Mouse (Mus musculus) MEL (cell line): ENCODE data around the gene Diras1. TPM values are rescaled to one million over a fixed set of nuclear protein-coding genes. Genes with fewer than 3 reads are reported as not detected.

Experiments
- DNase-seq: peaks from one replicate; pipeline ENCODE4 v3.0.0; 2011; ENCODE audit warnings: low read depth, low spot score
- H3K27ac ChIP-seq: 2 replicates; pipeline ENCODE4 v1.5.1; 2012; ENCODE audit warnings: low read depth, mild to moderate bottlenecking, control low read depth, low read length, moderate library complexity; ENCODE audit not compliant: control insufficient read depth
- H3K27me3 ChIP-seq, 2 experiments: fragments of 150-350 bp in 1 of 2; sonication (generic) in 1 of 2; 2 replicates each; pipeline ENCODE4 v1.6.1; 2012; ENCODE audit warnings: low read length in 2 of 2, mild to moderate bottlenecking in 2 of 2, improper control_type of control experiment in 1 of 2, moderate library complexity in 1 of 2; ENCODE audit not compliant: insufficient read depth in 2 of 2, control insufficient read depth in 1 of 2
- H3K36me3 ChIP-seq, 2 experiments: 2 replicates each; pipeline ENCODE4 v1.6.1; 2012 to 2014; ENCODE audit warnings: low read length in 2 of 2, improper control_type of control experiment in 1 of 2, inconsistent platforms in 1 of 2, mild to moderate bottlenecking in 1 of 2; ENCODE audit not compliant: insufficient read depth in 2 of 2, control insufficient read depth in 1 of 2
- H3K4me1 ChIP-seq, 2 experiments: fragments of 150-350 bp in 1 of 2; sonication (generic) in 1 of 2; 2 replicates each; pipeline ENCODE4 v1.6.1; 2012; ENCODE audit warnings: low read length in 2 of 2, improper control_type of control experiment in 1 of 2, mild to moderate bottlenecking in 1 of 2; ENCODE audit not compliant: insufficient read depth in 2 of 2, control insufficient read depth in 1 of 2
- H3K4me3 ChIP-seq, 2 experiments: fragments of 150-350 bp in 1 of 2; sonication (generic) in 1 of 2; 2 replicates each; pipeline ENCODE4 v1.5.1; 2012; ENCODE audit warnings: low read depth in 2 of 2, low read length in 2 of 2, mild to moderate bottlenecking in 2 of 2, moderate library complexity in 2 of 2, control low read depth in 1 of 2, improper control_type of control experiment in 1 of 2; ENCODE audit not compliant: control insufficient read depth in 1 of 2, insufficient read depth in 1 of 2
- H3K79me2 ChIP-seq: 2 replicates; pipeline ENCODE4 v1.6.1; 2012; ENCODE audit warnings: mild to moderate bottlenecking, low read length, moderate library complexity; ENCODE audit not compliant: control insufficient read depth, poor library complexity, insufficient read depth
- H3K9ac ChIP-seq: 2 replicates; pipeline ENCODE4 v1.6.1; 2012; ENCODE audit warnings: low read depth, mild to moderate bottlenecking, control low read depth, low read length, moderate library complexity; ENCODE audit not compliant: control insufficient read depth, poor library complexity, severe bottlenecking
- H3K9me3 ChIP-seq: fragments of 150-350 bp; sonication (generic); replicated peaks from 2 replicates; pipeline ENCODE4 v1.6.1; 2012; ENCODE audit warnings: mild to moderate bottlenecking, low read length, improper control_type of control experiment, moderate library complexity; ENCODE audit not compliant: insufficient read depth
- BHLHE40 ChIP-seq: IDR thresholded peaks from 2 replicates; pipeline ENCODE4 v1.6.1; 2012; ENCODE audit warnings: low read depth, mild to moderate bottlenecking, inconsistent platforms, low read length, improper control_type of control experiment, borderline replicate concordance
- CHD1 ChIP-seq: IDR thresholded peaks from 2 replicates; pipeline ENCODE4 v1.6.1; 2012; ENCODE audit warnings: low read depth, mild to moderate bottlenecking, inconsistent platforms, low read length, improper control_type of control experiment
- CTCF ChIP-seq, 3 experiments: IDR thresholded peaks in 2 of 3; conservative IDR thresholded peaks in 1 of 3; 2 replicates each; pipeline ENCODE4 v1.5.1; 2011 to 2012; ENCODE audit warnings: low read length in 3 of 3, low read depth in 2 of 3, mild to moderate bottlenecking in 2 of 3, improper control_type of control experiment in 1 of 3, inconsistent platforms in 1 of 3, mixed read lengths in 1 of 3, moderate library complexity in 1 of 3; ENCODE audit not compliant: control insufficient read depth in 1 of 3, insufficient read depth in 1 of 3, poor library complexity in 1 of 3, severe bottlenecking in 1 of 3
- E2F4 ChIP-seq: IDR thresholded peaks from 2 replicates; pipeline ENCODE4 v1.6.1; 2011; ENCODE audit warnings: low read depth, low read length, improper control_type of control experiment, borderline replicate concordance
- ETS1 ChIP-seq: IDR thresholded peaks from 2 replicates; pipeline ENCODE4 v1.6.1; 2012; ENCODE audit warnings: low read depth, mild to moderate bottlenecking, inconsistent platforms, low read length, improper control_type of control experiment, moderate library complexity
- GABPA ChIP-seq: IDR thresholded peaks from 2 replicates; pipeline ENCODE4 v1.6.1; 2012; ENCODE audit warnings: low read depth, mild to moderate bottlenecking, inconsistent platforms, low read length, improper control_type of control experiment, moderate library complexity
- GATA1 ChIP-seq: IDR thresholded peaks from 2 replicates; pipeline ENCODE4 v1.6.1; 2011; ENCODE audit warnings: low read depth, low read length, improper control_type of control experiment
- HCFC1 ChIP-seq: IDR thresholded peaks from 2 replicates; pipeline ENCODE4 v1.6.1; 2012; ENCODE audit warnings: low read depth, mild to moderate bottlenecking, inconsistent platforms, low read length, improper control_type of control experiment, moderate library complexity
- MAFK ChIP-seq: IDR thresholded peaks from 2 replicates; pipeline ENCODE4 v1.6.1; 2011; ENCODE audit warnings: low read depth, mild to moderate bottlenecking, low read length, improper control_type of control experiment, borderline replicate concordance
- MAX ChIP-seq: IDR thresholded peaks from 2 replicates; pipeline ENCODE4 v1.6.1; 2011; ENCODE audit warnings: low read length, improper control_type of control experiment
- MAZ ChIP-seq: IDR thresholded peaks from 2 replicates; pipeline ENCODE4 v1.6.1; 2012; ENCODE audit warnings: low read depth, mild to moderate bottlenecking, inconsistent platforms, low read length, improper control_type of control experiment
- MXI1 ChIP-seq: IDR thresholded peaks from 2 replicates; pipeline ENCODE4 v1.6.1; 2011; ENCODE audit warnings: mild to moderate bottlenecking, low read depth, low read length, improper control_type of control experiment
- MYC ChIP-seq: IDR thresholded peaks from 2 replicates; pipeline ENCODE4 v1.6.1; 2011; ENCODE audit warnings: low read depth, mild to moderate bottlenecking, low read length, improper control_type of control experiment, moderate library complexity
- NELFE ChIP-seq: IDR thresholded peaks from 2 replicates; pipeline ENCODE4 v1.6.1; 2011; ENCODE audit warnings: low read depth, low read length, improper control_type of control experiment
- NRF1 ChIP-seq: IDR thresholded peaks from 2 replicates; pipeline ENCODE4 v1.6.1; 2014; ENCODE audit warnings: low read depth, mild to moderate bottlenecking, inconsistent platforms, low read length, improper control_type of control experiment, moderate library complexity; ENCODE audit not compliant: poor library complexity, insufficient read depth, severe bottlenecking
- POLR2A ChIP-seq, 2 experiments: IDR thresholded peaks; 2 replicates each; pipeline ENCODE4 v1.6.1; 2011 to 2012; ENCODE audit warnings: low read length in 2 of 2, mild to moderate bottlenecking in 2 of 2, control low read depth in 1 of 2, improper control_type of control experiment in 1 of 2, low read depth in 1 of 2, moderate library complexity in 1 of 2; ENCODE audit not compliant: control insufficient read depth in 1 of 2, insufficient read depth in 1 of 2, poor library complexity in 1 of 2
- POLR2AphosphoS2 ChIP-seq: IDR thresholded peaks from 2 replicates; pipeline ENCODE4 v1.6.1; 2011; ENCODE audit warnings: low read length, improper control_type of control experiment
- RAD21 ChIP-seq: IDR thresholded peaks from 2 replicates; pipeline ENCODE4 v1.6.1; 2011; ENCODE audit warnings: mild to moderate bottlenecking, low read depth, low read length, improper control_type of control experiment
- SIN3A ChIP-seq: IDR thresholded peaks from 2 replicates; pipeline ENCODE4 v1.6.1; 2012; ENCODE audit warnings: low read length, improper control_type of control experiment, inconsistent platforms
- SMC3 ChIP-seq: IDR thresholded peaks from 2 replicates; pipeline ENCODE4 v1.6.1; 2011; ENCODE audit warnings: low read depth, low read length, improper control_type of control experiment
- TAL1 ChIP-seq: IDR thresholded peaks from 2 replicates; pipeline ENCODE4 v1.6.1; 2012; ENCODE audit warnings: mild to moderate bottlenecking, inconsistent platforms, low read length, moderate library complexity, mixed read lengths
- TCF12 ChIP-seq: IDR thresholded peaks from 2 replicates; pipeline ENCODE4 v1.6.1; 2014; ENCODE audit warnings: low read depth, mild to moderate bottlenecking, inconsistent platforms, low read length, improper control_type of control experiment, moderate library complexity
- USF2 ChIP-seq, 2 experiments: IDR thresholded peaks; 2 replicates each; pipeline ENCODE4 v1.6.1; 2011 to 2012; ENCODE audit warnings: improper control_type of control experiment in 2 of 2, low read length in 2 of 2, borderline replicate concordance in 1 of 2, inconsistent platforms in 1 of 2, low read depth in 1 of 2, mild to moderate bottlenecking in 1 of 2; ENCODE audit not compliant: insufficient read depth in 1 of 2
- ZKSCAN1 ChIP-seq: IDR thresholded peaks from 2 replicates; pipeline ENCODE4 v1.6.1; 2012; ENCODE audit warnings: low read depth, mild to moderate bottlenecking, inconsistent platforms, low read length, improper control_type of control experiment, moderate library complexity
- ZNF384 ChIP-seq: IDR thresholded peaks from 2 replicates; pipeline ENCODE4 v1.6.1; 2012; ENCODE audit warnings: low read depth, mild to moderate bottlenecking, inconsistent platforms, low read length, improper control_type of control experiment
- polyA plus RNA-seq, 2 experiments: library from polyadenylated mRNA; stranded (reverse) in 1 of 2; unstranded in 1 of 2; fragments of >175 nt in 1 of 2; fragments of >200 nt in 1 of 2; gene quantifications; 2 replicates each; pipeline versions ENCODE4 v1.2.1 to v1.2.4; 2012; ENCODE audit warnings: low replicate concordance in 2 of 2, low read depth in 1 of 2; ENCODE audit not compliant: insufficient read length in 2 of 2, insufficient read depth in 1 of 2, missing spikeins in 1 of 2
- total RNA-seq: library from RNA; depleted of rRNA; stranded (reverse); fragments of 300-350 nt; gene quantifications from 2 replicates; pipeline ENCODE4 v1.2.3, GENCODE M21; 2012

Diras1 gene
- total and polyA plus RNA-seq, 3 experiments: 0.04 TPM; not detected in 2

DNA sequence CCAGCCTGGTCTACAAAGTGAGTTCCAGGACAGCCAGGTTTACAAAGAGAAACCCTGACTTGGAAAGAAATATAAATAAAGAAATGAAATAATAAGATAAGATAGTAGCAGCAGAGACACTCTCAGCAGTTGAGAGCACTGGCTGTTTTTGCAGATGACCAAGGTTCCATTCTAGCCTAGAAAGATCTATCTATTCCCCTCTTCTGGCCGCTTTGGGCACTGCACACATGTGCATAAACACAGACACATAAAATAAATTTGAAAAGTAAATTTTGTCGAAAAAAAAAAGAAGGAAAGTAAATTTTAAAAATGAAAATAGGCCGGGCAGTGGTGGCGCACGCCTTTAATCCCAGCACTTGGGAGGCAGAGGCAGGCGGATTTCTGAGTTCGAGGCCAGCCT lies 10.8 kb upstream of the Diras1 start:
- Histone ChIP-seq H3K4me1 (no peaks in the 10 kb centered on the region), H3K9ac (no peak overlapping the region), H3K27ac (no peak overlapping the region), H3K27me3 (no peaks in the 10 kb centered on the region), H3K36me3 (no peaks in the 10 kb centered on the region), H3K79me2 (no peaks in the 10 kb centered on the region; the same call in 1 of the 2 replicates), H3K9me3 (no peaks in the 10 kb centered on the region), H3K4me3 (peak overlapping the region in 1 of 2 experiments; percentile 44; a peak in 1 of 4 replicates)
- peak; percentile 66 for DNase-seq
- no peak for TF ChIP-seq MXI1
- no peak for TF ChIP-seq MAX
- TF ChIP-seq E2F4: no peak
- TF ChIP-seq TCF12: no peak
- no peak for TF ChIP-seq POLR2A (IDR thresholded peaks at IDR 0.05; ENCODE audit: control insufficient read depth in 1 of 2, insufficient read depth in 1 of 2, low read depth in 1 of 2, low read length in 2 of 2, poor library complexity in 1 of 2)
- no peak for TF ChIP-seq HCFC1
- TF ChIP-seq RAD21: peak; percentile 25
- TF ChIP-seq CTCF (IDR thresholded peaks at IDR 0.05 in 2 of 3, conservative IDR thresholded peaks at IDR 0.05 in 1 of 3; ENCODE audit: control insufficient read depth in 1 of 3, insufficient read depth in 1 of 3, low read depth in 2 of 3, low read length in 3 of 3, poor library complexity in 1 of 3, severe bottlenecking in 1 of 3): peak in 2 of 3 experiments; percentile 27 to 48; a peak in 4 of 6 replicates
- no peak for TF ChIP-seq GATA1
- peak; percentile 41 for TF ChIP-seq SMC3
- TF ChIP-seq ZKSCAN1: no peak

DNA sequence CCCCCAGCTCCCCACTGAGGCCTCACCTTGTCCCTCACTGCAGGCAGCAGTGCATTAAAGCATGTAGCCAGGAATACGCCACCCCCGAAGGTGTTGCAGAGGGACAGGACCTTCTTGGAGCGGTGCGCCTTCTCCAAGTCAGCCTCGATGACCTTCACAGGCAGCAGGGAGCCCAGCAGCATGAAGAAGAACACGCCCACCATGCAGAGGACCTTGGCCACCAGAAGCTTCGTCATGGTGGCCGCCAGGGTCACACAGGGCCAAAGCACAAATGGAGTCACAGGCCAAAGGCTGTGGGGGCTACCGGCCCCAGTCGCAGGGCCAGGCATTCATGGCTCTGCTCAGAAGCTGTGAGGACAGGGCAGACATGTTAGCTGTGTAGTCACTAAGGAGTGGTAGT lies 8.1 kb upstream of the Diras1 start:
- Histone ChIP-seq H3K27ac (no peak overlapping the region), H3K4me1 (no peaks in the 10 kb centered on the region), H3K9ac (no peak overlapping the region), H3K79me2 (no peaks in the 10 kb centered on the region; the same call in 1 of the 2 replicates), H3K9me3 (no peaks in the 10 kb centered on the region), H3K36me3 (no peaks in the 10 kb centered on the region), H3K4me3 (no peak overlapping the region), H3K27me3 (no peaks in the 10 kb centered on the region)
- TF ChIP-seq USF2 (IDR thresholded peaks at IDR 0.05; ENCODE audit: borderline replicate concordance in 1 of 2, insufficient read depth in 1 of 2, low read depth in 1 of 2, low read length in 2 of 2): no peak
- TF ChIP-seq ETS1: no peak
- TF ChIP-seq MAZ: no peak
- no peak for TF ChIP-seq CTCF (IDR thresholded peaks at IDR 0.05 in 2 of 3, conservative IDR thresholded peaks at IDR 0.05 in 1 of 3; ENCODE audit: control insufficient read depth in 1 of 3, insufficient read depth in 1 of 3, low read depth in 2 of 3, low read length in 3 of 3, poor library complexity in 1 of 3, severe bottlenecking in 1 of 3)
- no peak for TF ChIP-seq MAX
- no peak for TF ChIP-seq MYC
- TF ChIP-seq TAL1: no peak
- TF ChIP-seq SMC3: no peak
- no peak for TF ChIP-seq NELFE
- TF ChIP-seq E2F4: no peak
- no peak for TF ChIP-seq MXI1
- no peak for TF ChIP-seq MAFK
- no peak for TF ChIP-seq CHD1
- no peak for TF ChIP-seq POLR2AphosphoS2
- no peak for TF ChIP-seq GATA1
- no peak for TF ChIP-seq NRF1
- TF ChIP-seq GABPA: no peak
- no peak for TF ChIP-seq SIN3A
- no peak for TF ChIP-seq BHLHE40
- TF ChIP-seq ZNF384: no peak
- DNase-seq: no peak
